Mouse (Mus musculus) lung, adult 2 months (tissue): ENCODE measurements around the gene Paqr6. TPM values are rescaled to one million over a fixed set of nuclear protein-coding genes. Genes with fewer than 3 reads are reported as not detected.
"Not testable (repeated sequence)": the region's sequence is repeated elsewhere in the genome, so short reads cannot be mapped to it uniquely, and the experiment has no call there.

Source experiments
- DNase-seq: peaks from one replicate; pipeline ENCODE4 v3.0.0; 2022
- H3K4me1 ChIP-seq: fragments of 200-500 bp; 2 replicates; pipeline ENCODE4 v1.6.1; 2011; ENCODE audit warnings: low read length; ENCODE audit not compliant: control insufficient read depth, insufficient read depth
- H3K4me3 ChIP-seq: fragments of 200-500 bp; replicated peaks from 2 replicates; pipeline ENCODE3; 2011; ENCODE audit warnings: low read depth, mild to moderate bottlenecking, control low read depth, low read length; ENCODE audit errors: extremely low read depth
- CTCF ChIP-seq: fragments of 200-500 bp; IDR thresholded peaks from 2 replicates; pipeline ENCODE4 v1.5.1; 2011; ENCODE audit warnings: mild to moderate bottlenecking, low read length, control low read depth; ENCODE audit not compliant: insufficient read depth
- POLR2A ChIP-seq: fragments of 200-500 bp; IDR thresholded peaks from 2 replicates; pipeline ENCODE4 v1.6.1; 2011; ENCODE audit warnings: low read depth, mild to moderate bottlenecking, control low read depth, low read length, borderline replicate concordance; ENCODE audit errors: extremely low read depth
- WGBS: fragments of 180-500 bp; shearing (Covaris S2); methylation state at CpG from one replicate; pipeline ENCODE4 v1.1.7; 2018; 5-methylcytosine and 5-hydroxymethylcytosine counted together
- polyA plus RNA-seq: library from polyadenylated mRNA; depleted of rRNA; stranded (reverse); fragments of >200 nt; gene quantifications from 2 replicates; pipeline ENCODE4 v1.2.3, GENCODE M21; 2012

Gene Paqr6
- polyA plus RNA-seq, 1 experiment: 29.1 TPM

- no peak overlapping the region for H3K4me3 ChIP-seq
- H3K4me1 ChIP-seq: peaks cover 4% of the 10 kb centered on the region; the same call in 1 of the 2 replicates
- 49% methylated on average over 4 of the region's 4 CpGs for WGBS
- DNase-seq: no peak
- no peak for TF ChIP-seq CTCF
- TF ChIP-seq POLR2A: no peak
Measured at GRCm38 (mm10) chr3:88363700-88364099, 684 bp upstream of the Paqr6 start.

GRCm38 (mm10) chr3:88365705-88366361 is 1.4 kb downstream of the Paqr6 start:
- TF ChIP-seq CTCF (no peak), POLR2A (no peak)
- H3K4me3 ChIP-seq: no peak overlapping the region
- H3K4me1 ChIP-seq: peaks cover 4% of the 10 kb centered on the region; the same call in 1 of the 2 replicates
- 52% methylated on average over 34 of the region's 34 CpGs for WGBS
- DNase-seq: no peak

GRCm38 (mm10) chr3:88366830-88367428 is 2.5 kb downstream of the Paqr6 start:
- not testable (repeated sequence) for H3K4me3 ChIP-seq, H3K4me1 ChIP-seq
- 9% methylated on average over 22 of the region's 22 CpGs for WGBS
- peak; percentile 31 for DNase-seq

- WGBS: 57% methylated on average over 4 of the region's 7 CpGs
- not testable (repeated sequence) for H3K4me1 ChIP-seq, H3K4me3 ChIP-seq
Measured at GRCm38 (mm10) chr3:88367517-88367916, 3.1 kb downstream of the Paqr6 start.

GRCm38 (mm10) chr3:88368511-88368910 is 4.1 kb downstream of the Paqr6 start:
- not testable (repeated sequence) for H3K4me1 ChIP-seq, H3K4me3 ChIP-seq, DNase-seq
- WGBS: 91% methylated on average over 7 of the region's 7 CpGs

More at GRCm38 (mm10) chr3:88367517-88367916, 3.1 kb downstream of the Paqr6 start:
- DNase-seq: not testable (repeated sequence)

- H3K4me3 ChIP-seq, DNase-seq, H3K4me1 ChIP-seq: not testable (repeated sequence)
- 88% methylated on average over 9 of the region's 9 CpGs for WGBS
Measured at GRCm38 (mm10) chr3:88372643-88373042, 8.3 kb downstream of the Paqr6 start, which contains the start of gene Bglap3. Gene Bglap3, minus strand, starts transcription at chr3:88372743.

GRCm38 (mm10) chr3:88375750-88376626 is 11.6 kb downstream of the Paqr6 start:
- not testable (repeated sequence) for H3K4me3 ChIP-seq, DNase-seq

GRCm38 (mm10) chr3:88376644-88377043 is 12.3 kb downstream of the Paqr6 start:
- H3K4me1 ChIP-seq, DNase-seq, H3K4me3 ChIP-seq: not testable (repeated sequence)
- WGBS: 40% methylated on average over 7 of the region's 7 CpGs

More at GRCm38 (mm10) chr3:88375750-88376626, 11.6 kb downstream of the Paqr6 start:
- not testable (repeated sequence) for H3K4me1 ChIP-seq
- 14% methylated on average over 19 of the region's 19 CpGs for WGBS

GRCm38 (mm10) chr3:88378599-88378998 is 14.2 kb downstream of the Paqr6 start, which contains the start of gene Bglap2:
Gene Bglap2, minus strand, starts transcription at chr3:88378699.
- WGBS: 86% methylated on average over 5 of the region's 5 CpGs
- not testable (repeated sequence) for H3K4me1 ChIP-seq

GRCm38 (mm10) chr3:88381389-88382315 is 17.3 kb downstream of the Paqr6 start:
- 12% methylated on average over 22 of the region's 22 CpGs for WGBS
- not testable (repeated sequence) for DNase-seq, H3K4me1 ChIP-seq, H3K4me3 ChIP-seq

More at GRCm38 (mm10) chr3:88378599-88378998, 14.2 kb downstream of the Paqr6 start, which contains the start of gene Bglap2:
- DNase-seq, H3K4me3 ChIP-seq: not testable (repeated sequence)

- 50% methylated on average over 3 of the region's 7 CpGs for WGBS
- not testable (repeated sequence) for DNase-seq, H3K4me3 ChIP-seq, H3K4me1 ChIP-seq
Measured at GRCm38 (mm10) chr3:88382383-88382782, 18.0 kb downstream of the Paqr6 start.
